Mouse (Mus musculus): ENCODE measurements around the gene Gm28308. TPM values are rescaled to one million over a fixed set of nuclear protein-coding genes. Genes with fewer than 3 reads are reported as not detected.

The Gm28308 gene
- polyA plus RNA-seq, 1 experiment, result not detected

GRCm38 (mm10) chr6:52208072-52208867, 4.9 kb downstream of the Gm28308 start, which contains the start of gene Hoxa6:
TSS of gene Hoxa6 (minus strand) at chr6:52208722.
- Histone ChIP-seq H3K27ac (ENCODE audit: insufficient read depth, low read length) (no peak within 1 kb of the TSS), H3K4me1 (ENCODE audit: control insufficient read depth, insufficient read depth, low read length) (no peaks in the 10 kb centered on the region), H3K4me3 (ENCODE audit: insufficient read depth, low read length) (no peak within 1 kb of the TSS)
- TF ChIP-seq POLR2A (IDR thresholded peaks at IDR 0.05; ENCODE audit: extremely low read depth, insufficient read depth, low read length) (no peak), CTCF (IDR thresholded peaks at IDR 0.05; ENCODE audit: extremely low read depth, insufficient read depth, low read length) (no peak)

GRCm38 (mm10) chr6:52207684-52207976, 5.5 kb downstream of the Gm28308 start:
- no peak for TF ChIP-seq POLR2A (IDR thresholded peaks at IDR 0.05; ENCODE audit: extremely low read depth, insufficient read depth, low read length)
- no peak for TF ChIP-seq CTCF (IDR thresholded peaks at IDR 0.05; ENCODE audit: extremely low read depth, insufficient read depth, low read length)
- H3K4me3 ChIP-seq (ENCODE audit: insufficient read depth, low read length), result no peak overlapping the region
- no peaks in the 10 kb centered on the region for H3K4me1 ChIP-seq (ENCODE audit: control insufficient read depth, insufficient read depth, low read length)
- H3K27ac ChIP-seq (ENCODE audit: insufficient read depth, low read length), result no peak overlapping the region

- H3K27ac ChIP-seq (ENCODE audit: insufficient read depth, low read length), result no peak overlapping the region
- H3K4me1 ChIP-seq (ENCODE audit: control insufficient read depth, insufficient read depth, low read length), result no peaks in the 10 kb centered on the region
- H3K4me3 ChIP-seq (ENCODE audit: insufficient read depth, low read length), result no peak overlapping the region
- TF ChIP-seq CTCF (IDR thresholded peaks at IDR 0.05; ENCODE audit: extremely low read depth, insufficient read depth, low read length), result no peak
- no peak for TF ChIP-seq POLR2A (IDR thresholded peaks at IDR 0.05; ENCODE audit: extremely low read depth, insufficient read depth, low read length)
Measured at GRCm38 (mm10) chr6:52206882-52207683, 6.1 kb downstream of the Gm28308 start.

- TF ChIP-seq POLR2A (IDR thresholded peaks at IDR 0.05; ENCODE audit: extremely low read depth, insufficient read depth, low read length), result no peak
- TF ChIP-seq CTCF (IDR thresholded peaks at IDR 0.05; ENCODE audit: extremely low read depth, insufficient read depth, low read length), result no peak
- Histone ChIP-seq H3K4me3 (ENCODE audit: insufficient read depth, low read length) (no peak overlapping the region), H3K27ac (ENCODE audit: insufficient read depth, low read length) (no peak overlapping the region)
Measured at GRCm38 (mm10) chr6:52205638-52206621, 7.2 kb downstream of the Gm28308 start.

GRCm38 (mm10) chr6:52205221-52205620, 7.9 kb downstream of the Gm28308 start:
- Histone ChIP-seq H3K4me1 (ENCODE audit: control insufficient read depth, insufficient read depth, low read length) (no peaks in the 10 kb centered on the region), H3K27ac (ENCODE audit: insufficient read depth, low read length) (no peak overlapping the region), H3K4me3 (ENCODE audit: insufficient read depth, low read length) (no peak overlapping the region)
- TF ChIP-seq CTCF (IDR thresholded peaks at IDR 0.05; ENCODE audit: extremely low read depth, insufficient read depth, low read length), result no peak
- no peak for TF ChIP-seq POLR2A (IDR thresholded peaks at IDR 0.05; ENCODE audit: extremely low read depth, insufficient read depth, low read length)

More at GRCm38 (mm10) chr6:52205638-52206621, 7.2 kb downstream of the Gm28308 start:
- no peaks in the 10 kb centered on the region for H3K4me1 ChIP-seq (ENCODE audit: control insufficient read depth, insufficient read depth, low read length)

GRCm38 (mm10) chr6:52204050-52204752, 8.9 kb downstream of the Gm28308 start, which contains the start of gene Hoxa5:
TSS of gene Hoxa5 (minus strand) at chr6:52204587.
- H3K4me3 ChIP-seq (ENCODE audit: insufficient read depth, low read length), result no peak within 1 kb of the TSS
- H3K27ac ChIP-seq (ENCODE audit: insufficient read depth, low read length), result no peak within 1 kb of the TSS
- no peaks in the 10 kb centered on the region for H3K4me1 ChIP-seq (ENCODE audit: control insufficient read depth, insufficient read depth, low read length)
- TF ChIP-seq POLR2A (IDR thresholded peaks at IDR 0.05; ENCODE audit: extremely low read depth, insufficient read depth, low read length) (no peak), CTCF (IDR thresholded peaks at IDR 0.05; ENCODE audit: extremely low read depth, insufficient read depth, low read length) (no peak)

- no peak for TF ChIP-seq CTCF (IDR thresholded peaks at IDR 0.05; ENCODE audit: extremely low read depth, insufficient read depth, low read length)
- no peak for TF ChIP-seq POLR2A (IDR thresholded peaks at IDR 0.05; ENCODE audit: extremely low read depth, insufficient read depth, low read length)
- H3K27ac ChIP-seq (ENCODE audit: insufficient read depth, low read length), result no peak overlapping the region
- H3K4me3 ChIP-seq (ENCODE audit: insufficient read depth, low read length), result no peak overlapping the region
- H3K4me1 ChIP-seq (ENCODE audit: control insufficient read depth, insufficient read depth, low read length), result no peaks in the 10 kb centered on the region
Measured at GRCm38 (mm10) chr6:52203371-52204049, 9.6 kb downstream of the Gm28308 start.

GRCm38 (mm10) chr6:52203121-52203370, 10.1 kb downstream of the Gm28308 start:
- TF ChIP-seq POLR2A (IDR thresholded peaks at IDR 0.05; ENCODE audit: extremely low read depth, insufficient read depth, low read length), result no peak
- no peak for TF ChIP-seq CTCF (IDR thresholded peaks at IDR 0.05; ENCODE audit: extremely low read depth, insufficient read depth, low read length)
- Histone ChIP-seq H3K4me3 (ENCODE audit: insufficient read depth, low read length) (no peak overlapping the region), H3K27ac (ENCODE audit: insufficient read depth, low read length) (no peak overlapping the region), H3K4me1 (ENCODE audit: control insufficient read depth, insufficient read depth, low read length) (no peaks in the 10 kb centered on the region)
